ENCODE assay signal across 16 mouse cellular contexts in the genomic region with DNA sequence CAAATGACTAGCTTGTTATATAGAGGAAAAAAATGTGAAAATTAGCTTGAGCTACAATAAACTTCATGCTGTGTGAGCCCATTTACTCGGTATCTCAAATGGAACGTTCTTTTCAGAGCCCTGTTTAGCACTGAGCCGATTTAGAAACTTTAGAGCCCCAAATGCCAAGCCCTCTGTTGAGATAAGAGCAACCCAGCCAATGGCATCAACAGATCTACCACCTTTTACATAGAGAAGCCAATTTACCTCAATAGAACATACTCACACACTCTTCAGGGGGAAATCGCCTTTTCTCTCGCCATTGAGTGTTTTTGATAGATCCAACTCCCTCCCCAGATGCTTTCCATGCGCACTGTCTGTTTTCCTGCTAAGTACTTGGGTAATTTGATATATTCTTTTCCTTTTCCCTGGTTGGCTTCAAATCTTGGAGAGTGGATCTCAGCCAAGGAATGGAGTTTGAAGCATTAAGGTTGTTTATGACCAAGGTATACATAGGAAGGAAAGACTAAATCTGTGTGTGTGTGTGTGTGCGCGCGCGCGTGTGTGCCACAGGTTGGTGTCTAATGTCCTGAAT.
DNase-seq lines count a peak whose midpoint lies in the region; ATAC-seq lines count a peak whose summit lies in the region.
"Had no signal": no experiment of that assay in that cellular context is flagged by ENCODE, and none has a peak within 500 bp of the region (broad histone marks: within the 10 kb centered on the region; RNA-seq: fewer than 3 reads in every experiment).

No protein-coding gene starts in this region.

- H3K4me2 ChIP-seq in embryonic facial prominence, embryonic 11.5 days (ENCODE audit: low read depth, low read length): no peak overlapping the region
- H3K4me2 ChIP-seq in limb, embryonic 11.5 days (ENCODE audit: low read depth, severe bottlenecking): peak overlapping the region; percentile 13; the same call in 1 of the 2 replicates
- H3K4me2 ChIP-seq: midbrain, embryonic 12.5 days had no signal

- no peaks in the 10 kb centered on the region for H3K36me3 ChIP-seq in embryonic facial prominence, embryonic 11.5 days (replicated peaks; ENCODE audit: control insufficient read depth, insufficient read depth, low read depth, low read length)
- H3K36me3 ChIP-seq in limb, embryonic 11.5 days (ENCODE audit: control insufficient read depth, insufficient read depth, low read length): no peaks in the 10 kb centered on the region
- H3K36me3 ChIP-seq: midbrain, embryonic 12.5 days had no signal

- no peak overlapping the region for H3K9ac ChIP-seq in embryonic facial prominence, embryonic 11.5 days (replicated peaks; ENCODE audit: low read length)
- H3K9ac ChIP-seq in limb, embryonic 11.5 days (ENCODE audit: low read length): no peak overlapping the region
- H3K9ac ChIP-seq: midbrain, embryonic 12.5 days had no signal

- DNase-seq in kidney, postnatal 4 days: peak; percentile 16 to 29
- DNase-seq in kidney, postnatal 10 days: no peak
- DNase-seq in embryo, embryonic 10.5 days (ENCODE audit: low spot score): peak; percentile 73
- peak; percentile 77 for DNase-seq in embryonic facial prominence, embryonic 11.5 days (ENCODE audit: low spot score)
- DNase-seq in limb, embryonic 11.5 days (ENCODE audit: low spot score): peak; percentile 67
- DNase-seq in thymus, postnatal 36 days: no peak
- no peak for DNase-seq in cerebellum, postnatal 14 days
- DNase-seq: cerebellum, adult 11-12 months; heart, adult 11 months; heart, postnatal 10 days; lung, postnatal 10 days; right cerebral cortex, postnatal 25 days; thymus, postnatal 14 days had no signal

- H3K4me3 ChIP-seq in embryonic facial prominence, embryonic 11.5 days (ENCODE audit: low read depth, low read length): no peak overlapping the region
- H3K4me3 ChIP-seq in limb, embryonic 11.5 days (ENCODE audit: low read depth, low read length): no peak overlapping the region
- H3K4me3 ChIP-seq: midbrain, embryonic 12.5 days had no signal

- no peaks in the 10 kb centered on the region for H3K9me3 ChIP-seq in embryonic facial prominence, embryonic 11.5 days (replicated peaks; ENCODE audit: control insufficient read depth, low read length)
- H3K9me3 ChIP-seq in limb, embryonic 11.5 days (ENCODE audit: control insufficient read depth, low read length): no peaks in the 10 kb centered on the region
- H3K9me3 ChIP-seq: midbrain, embryonic 12.5 days had no signal

- no peak overlapping the region for H3K27ac ChIP-seq in embryonic facial prominence, embryonic 11.5 days (replicated peaks; ENCODE audit: low read depth, low read length)
- peak overlapping the region; percentile 38 for H3K27ac ChIP-seq in limb, embryonic 11.5 days (replicated peaks; ENCODE audit: low read depth, low read length)
- H3K27ac ChIP-seq: midbrain, embryonic 12.5 days had no signal

- ATAC-seq in embryonic facial prominence, embryonic 11.5 days (replicated peaks; ENCODE audit: insufficient number of reproducible peaks, low FRiP score, low TSS enrichment, low read depth): no peak
- peak; percentile 38 for ATAC-seq in limb, embryonic 11.5 days (ENCODE audit: insufficient number of reproducible peaks, low FRiP score, low TSS enrichment, low read depth)
- no peak for ATAC-seq in inflammation-experienced regulatory T-cells, adult 6 months
- ATAC-seq: hindbrain, embryonic 16.5 days had no signal

- 60% methylated on average over 11 of the region's 11 CpGs for WGBS in embryonic facial prominence, embryonic 11.5 days
- 48% methylated on average over 11 of the region's 11 CpGs for WGBS in limb, embryonic 11.5 days

- H3K4me1 ChIP-seq in embryonic facial prominence, embryonic 11.5 days (ENCODE audit: control insufficient read depth, insufficient read depth, low read length): no peaks in the 10 kb centered on the region; the same call in none of the 2 replicates
- peaks cover 14% of the 10 kb centered on the region for H3K4me1 ChIP-seq in limb, embryonic 11.5 days (ENCODE audit: control insufficient read depth, insufficient read depth, low read length)

- H3K27me3 ChIP-seq in embryonic facial prominence, embryonic 11.5 days (ENCODE audit: control insufficient read depth, insufficient read depth, low read length): no peaks in the 10 kb centered on the region
- no peaks in the 10 kb centered on the region for H3K27me3 ChIP-seq in limb, embryonic 11.5 days (ENCODE audit: control insufficient read depth, insufficient read depth, low read length)
- H3K27me3 ChIP-seq: midbrain, embryonic 12.5 days had no signal

Comparison
In these comparisons a context has a peak if more than half of its experiments do, and no peak if none do; other contexts are left out.
1. DNase-seq: peak in kidney, postnatal 4 days (2 of 2), embryo, embryonic 10.5 days (single experiment), embryonic facial prominence, embryonic 11.5 days (single experiment) and limb, embryonic 11.5 days (single experiment); none in kidney, postnatal 10 days (single experiment), thymus, postnatal 36 days (0 of 2) and cerebellum, postnatal 14 days (0 of 2).